Mouse (Mus musculus): ENCODE measurements around the gene Nme7. TPM values are rescaled to one million over a fixed set of nuclear protein-coding genes. Genes with fewer than 3 reads are reported as not detected.

Nme7 gene
- polyA plus RNA-seq, 1 experiment = 14.8 TPM

DNA sequence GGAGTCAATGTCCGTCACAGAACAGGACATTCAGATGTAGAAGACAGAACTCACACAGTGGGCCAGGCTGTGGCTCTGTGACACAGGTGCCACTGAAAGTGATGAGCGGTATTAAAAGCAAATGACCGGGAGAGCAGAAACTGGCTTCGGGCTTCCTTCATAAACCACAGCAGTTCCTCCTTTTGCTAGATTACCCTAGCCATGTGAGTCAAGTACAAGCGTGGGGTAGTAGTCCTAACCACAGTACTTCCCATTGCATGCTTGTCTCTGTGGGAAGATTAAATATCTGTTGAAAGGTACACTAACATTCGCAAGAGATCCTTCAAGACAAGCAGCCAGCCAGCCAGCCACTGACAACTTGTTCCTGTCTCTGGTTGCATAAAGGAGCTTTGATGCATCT lies 136.3 kb downstream of the Nme7 start:
- TF ChIP-seq CTCF (conservative IDR thresholded peaks at IDR 0.05; ENCODE audit: insufficient read depth, insufficient read length, low read depth, low read length) (no peak), POLR2A (IDR thresholded peaks at IDR 0.05; ENCODE audit: low read depth, low read length) (no peak)
- WGBS = 68% methylated on average over 6 of the region's 6 CpGs
- peaks cover 32% of the 10 kb centered on the region for H3K36me3 ChIP-seq (ENCODE audit: control insufficient read depth, insufficient read depth, low read length)

GRCm38 (mm10) chr1:164440708-164441407 lies 136.9 kb downstream of the Nme7 start:
- peaks cover 3% of the 10 kb centered on the region; the same call in 1 of the 2 replicates for H3K4me1 ChIP-seq (ENCODE audit: control insufficient read depth, insufficient read depth, low read length)
- WGBS = 54% methylated on average over 11 of the region's 11 CpGs
- no peak overlapping the region for H3K4me3 ChIP-seq (ENCODE audit: insufficient read depth, low read depth, low read length)
- TF ChIP-seq CTCF (conservative IDR thresholded peaks at IDR 0.05; ENCODE audit: insufficient read depth, insufficient read length, low read depth, low read length) = no peak
- no peak for TF ChIP-seq POLR2A (IDR thresholded peaks at IDR 0.05; ENCODE audit: low read depth, low read length)
- 0 out of 2 replicates have a peak overlapping the region, but pooled peaks have one; percentile 0 for H3K27ac ChIP-seq (ENCODE audit: insufficient read depth, low read depth, low read length)
- no peaks in the 10 kb centered on the region for H3K27me3 ChIP-seq (replicated peaks; ENCODE audit: control insufficient read depth, insufficient read depth, low read length)
- H3K36me3 ChIP-seq (ENCODE audit: control insufficient read depth, insufficient read depth, low read length) = peaks cover 32% of the 10 kb centered on the region
- peak; percentile 9 for DNase-seq

More for the DNA sequence above, 136.3 kb downstream of the Nme7 start:
- Histone ChIP-seq H3K4me1 (ENCODE audit: control insufficient read depth, insufficient read depth, low read length) (peaks cover 6% of the 10 kb centered on the region; the same call in 1 of the 2 replicates), H3K27ac (ENCODE audit: insufficient read depth, low read depth, low read length) (no peak overlapping the region), H3K27me3 (replicated peaks; ENCODE audit: control insufficient read depth, insufficient read depth, low read length) (no peaks in the 10 kb centered on the region), H3K4me3 (ENCODE audit: insufficient read depth, low read depth, low read length) (no peak overlapping the region)
- no peak for DNase-seq

DNA sequence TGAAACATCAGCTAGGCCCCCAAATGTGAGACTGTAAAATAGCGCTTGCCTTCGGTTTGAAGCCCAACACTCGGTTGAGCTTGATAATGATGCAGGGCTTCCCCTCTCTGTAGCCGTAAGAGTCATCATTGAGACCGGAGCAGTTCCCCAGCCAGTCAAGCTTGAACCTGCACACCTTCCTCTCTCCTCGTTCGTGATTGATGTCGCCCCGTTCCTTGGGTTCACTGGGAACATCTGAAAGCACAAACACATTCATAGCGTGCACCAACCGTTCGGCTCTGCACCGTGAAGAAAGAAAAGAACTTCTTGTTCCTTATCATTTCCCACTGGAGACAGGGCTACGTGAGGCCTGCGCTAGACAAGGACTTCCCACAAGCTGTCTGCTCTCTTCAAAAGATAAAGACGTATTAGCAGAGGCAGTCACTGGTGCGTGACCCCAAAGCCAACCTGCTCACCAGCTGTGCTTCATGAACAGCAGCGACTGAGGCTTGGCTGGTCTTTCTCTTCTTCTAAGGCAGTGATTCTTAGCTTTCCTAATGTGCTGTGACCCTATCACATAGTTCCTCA lies 137.6 kb downstream of the Nme7 start:
- DNase-seq = no peak
- Histone ChIP-seq H3K4me3 (ENCODE audit: insufficient read depth, low read depth, low read length) (no peak overlapping the region), H3K27me3 (replicated peaks; ENCODE audit: control insufficient read depth, insufficient read depth, low read length) (no peaks in the 10 kb centered on the region), H3K27ac (ENCODE audit: insufficient read depth, low read depth, low read length) (0 out of 2 replicates have a peak overlapping the region, but pooled peaks have one; percentile 0), H3K4me1 (ENCODE audit: control insufficient read depth, insufficient read depth, low read length) (peaks cover 4% of the 10 kb centered on the region; the same call in 1 of the 2 replicates), H3K36me3 (ENCODE audit: control insufficient read depth, insufficient read depth, low read length) (peaks cover 34% of the 10 kb centered on the region)
- TF ChIP-seq CTCF (conservative IDR thresholded peaks at IDR 0.05; ENCODE audit: insufficient read depth, insufficient read length, low read depth, low read length) (no peak), POLR2A (IDR thresholded peaks at IDR 0.05; ENCODE audit: low read depth, low read length) (no peak)
- 37% methylated on average over 18 of the region's 18 CpGs for WGBS

GRCm38 (mm10) chr1:164445620-164446162 lies 141.8 kb downstream of the Nme7 start:
- peaks cover 25% of the 10 kb centered on the region; the same call in 1 of the 2 replicates for H3K4me1 ChIP-seq (ENCODE audit: control insufficient read depth, insufficient read depth, low read length)
- H3K36me3 ChIP-seq (ENCODE audit: control insufficient read depth, insufficient read depth, low read length) = peaks cover 22% of the 10 kb centered on the region
- H3K27me3 ChIP-seq (replicated peaks; ENCODE audit: control insufficient read depth, insufficient read depth, low read length) = no peaks in the 10 kb centered on the region
- no peak overlapping the region for H3K4me3 ChIP-seq (ENCODE audit: insufficient read depth, low read depth, low read length)
- H3K27ac ChIP-seq (ENCODE audit: insufficient read depth, low read depth, low read length) = peak overlapping the region; percentile 59
- WGBS = 25% methylated on average over 5 of the region's 5 CpGs
- peak; percentile 47 for DNase-seq
- no peak for TF ChIP-seq CTCF (conservative IDR thresholded peaks at IDR 0.05; ENCODE audit: insufficient read depth, insufficient read length, low read depth, low read length)
- no peak for TF ChIP-seq POLR2A (IDR thresholded peaks at IDR 0.05; ENCODE audit: low read depth, low read length)

GRCm38 (mm10) chr1:164446535-164446934 lies 142.6 kb downstream of the Nme7 start:
- peak overlapping the region; percentile 59 for H3K27ac ChIP-seq (ENCODE audit: insufficient read depth, low read depth, low read length)

GRCm38 (mm10) chr1:164447521-164447920 lies 143.6 kb downstream of the Nme7 start:
- no peak overlapping the region for H3K4me3 ChIP-seq (ENCODE audit: insufficient read depth, low read depth, low read length)
- H3K27me3 ChIP-seq (replicated peaks; ENCODE audit: control insufficient read depth, insufficient read depth, low read length) = no peaks in the 10 kb centered on the region
- H3K36me3 ChIP-seq (ENCODE audit: control insufficient read depth, insufficient read depth, low read length) = peaks cover 29% of the 10 kb centered on the region
- 0 out of 2 replicates have a peak overlapping the region, but pooled peaks have one; percentile 6 for H3K27ac ChIP-seq (ENCODE audit: insufficient read depth, low read depth, low read length)
- H3K4me1 ChIP-seq (ENCODE audit: control insufficient read depth, insufficient read depth, low read length) = peaks cover 31% of the 10 kb centered on the region; the same call in 1 of the 2 replicates
- 70% methylated on average over 6 of the region's 6 CpGs for WGBS
- DNase-seq = no peak
- TF ChIP-seq POLR2A (IDR thresholded peaks at IDR 0.05; ENCODE audit: low read depth, low read length) (no peak), CTCF (conservative IDR thresholded peaks at IDR 0.05; ENCODE audit: insufficient read depth, insufficient read length, low read depth, low read length) (no peak)

More at GRCm38 (mm10) chr1:164446535-164446934, 142.6 kb downstream of the Nme7 start:
- H3K4me1 ChIP-seq (ENCODE audit: control insufficient read depth, insufficient read depth, low read length) = peaks cover 27% of the 10 kb centered on the region; the same call in 1 of the 2 replicates
- DNase-seq = peak; percentile 37
- H3K36me3 ChIP-seq (ENCODE audit: control insufficient read depth, insufficient read depth, low read length) = peaks cover 28% of the 10 kb centered on the region
- no peaks in the 10 kb centered on the region for H3K27me3 ChIP-seq (replicated peaks; ENCODE audit: control insufficient read depth, insufficient read depth, low read length)
- no peak for TF ChIP-seq CTCF (conservative IDR thresholded peaks at IDR 0.05; ENCODE audit: insufficient read depth, insufficient read length, low read depth, low read length)
- TF ChIP-seq POLR2A (IDR thresholded peaks at IDR 0.05; ENCODE audit: low read depth, low read length) = no peak
- H3K4me3 ChIP-seq (ENCODE audit: insufficient read depth, low read depth, low read length) = no peak overlapping the region
- WGBS = 35% methylated on average over 10 of the region's 10 CpGs

- Histone ChIP-seq H3K27ac (ENCODE audit: insufficient read depth, low read depth, low read length) (peak overlapping the region; percentile 5), H3K27me3 (replicated peaks; ENCODE audit: control insufficient read depth, insufficient read depth, low read length) (no peaks in the 10 kb centered on the region), H3K36me3 (ENCODE audit: control insufficient read depth, insufficient read depth, low read length) (peaks cover 42% of the 10 kb centered on the region), H3K4me3 (ENCODE audit: insufficient read depth, low read depth, low read length) (no peak overlapping the region), H3K4me1 (ENCODE audit: control insufficient read depth, insufficient read depth, low read length) (peaks cover 35% of the 10 kb centered on the region; the same call in 1 of the 2 replicates)
- 47% methylated on average over 8 of the region's 8 CpGs for WGBS
- TF ChIP-seq POLR2A (IDR thresholded peaks at IDR 0.05; ENCODE audit: low read depth, low read length) (peak; percentile 9), CTCF (conservative IDR thresholded peaks at IDR 0.05; ENCODE audit: insufficient read depth, insufficient read length, low read depth, low read length) (no peak)
- DNase-seq = peak; percentile 85
Measured at GRCm38 (mm10) chr1:164449626-164450025, 145.7 kb downstream of the Nme7 start.

Measured in kidney, adult 2 months (tissue).